Mouse (Mus musculus): ENCODE results near the gene Olfr744.
"Not testable (repeated sequence)": the region's sequence is repeated elsewhere in the genome, so short reads cannot be mapped to it uniquely, and the experiment has no call there.

The Olfr744 gene

DNA sequence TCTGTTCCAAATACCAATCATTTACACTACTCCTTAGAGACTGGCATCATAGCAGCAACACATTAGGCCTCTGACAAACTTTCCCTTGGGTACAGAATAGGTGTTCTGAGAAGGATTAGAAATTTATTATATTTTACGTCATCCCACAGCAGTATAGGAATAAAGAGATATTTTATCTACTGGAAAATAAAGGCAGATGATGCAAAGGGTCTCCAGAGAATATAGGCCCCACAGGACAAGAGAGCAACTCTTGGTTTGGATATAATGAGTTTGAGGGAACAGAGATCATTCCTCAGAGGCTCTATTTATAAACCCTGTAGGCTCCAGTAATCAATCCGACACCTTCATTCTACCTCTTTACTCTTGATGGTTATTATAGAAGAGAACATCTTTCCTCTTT is at the start of gene Olfr744:
Gene Olfr744, plus strand, starts transcription at position 301 of the 400 bp plus-strand sequence.
- in situ Hi-C loops (cut with MboI, MseI) = no loop called here

DNA sequence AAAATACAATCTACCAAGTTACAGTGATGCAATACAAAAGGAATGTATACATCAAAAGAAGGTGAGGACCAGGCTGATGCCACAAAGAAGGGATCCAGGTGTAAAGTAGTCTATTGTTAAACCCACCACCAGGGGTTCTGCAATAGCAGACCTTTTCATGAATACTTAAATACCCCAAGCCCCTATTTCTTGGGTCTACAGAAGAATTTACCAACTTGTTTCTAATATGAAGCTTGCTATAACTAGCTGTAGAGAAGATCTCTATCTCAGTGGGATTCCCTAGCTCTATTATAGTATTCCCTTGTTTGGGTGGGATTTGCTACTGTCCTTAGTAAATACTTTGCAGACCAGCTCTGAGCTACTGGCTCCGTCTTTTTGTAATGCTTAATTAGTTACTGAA is 41.6 kb upstream of the Olfr744 start:
- in situ Hi-C loops (cut with MboI, MseI) = not testable (repeated sequence)

- in situ Hi-C loops (cut with MboI, MseI) = no loop called here
Observed at GRCm38 (mm10) chr14:50639088-50639487, 24.4 kb downstream of the Olfr744 start, which contains the start of gene Olfr745. Olfr745 (plus strand) TSS chr14:50639388.

DNA sequence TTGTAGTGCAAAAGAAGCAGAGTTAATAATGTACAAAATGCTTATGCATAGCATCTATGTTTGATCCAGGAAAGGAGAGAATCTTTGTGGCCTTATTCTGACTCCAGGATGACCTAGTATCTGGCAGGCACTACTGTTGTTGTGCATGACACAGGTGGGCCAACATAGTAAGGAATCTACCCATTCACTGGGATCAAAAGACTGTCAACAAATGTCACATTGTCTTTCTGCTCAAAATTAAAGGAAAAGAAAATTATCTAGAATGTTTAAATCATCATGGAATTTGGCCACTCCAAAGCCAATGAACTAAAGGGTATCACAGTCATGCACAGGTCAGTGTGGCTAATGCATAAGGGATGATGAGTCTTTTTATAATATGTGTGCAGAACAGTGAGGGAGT is 32.1 kb downstream of the Olfr744 start, which contains the start of gene Olfr746:
Gene Olfr746, plus strand, starts transcription at position 301 of the 400 bp plus-strand sequence.
- in situ Hi-C loops (cut with MboI, MseI) = no loop called here
